Mouse (Mus musculus) left cerebral cortex, adult 18-20 months (tissue): ENCODE results near the gene Ddah1. TPM values are rescaled to one million over a fixed set of nuclear protein-coding genes. Genes with fewer than 3 reads are reported as not detected.

Experiments
- DNase-seq, 2 experiments: peaks; one replicate each; pipeline ENCODE4 v3.0.0; 2021 to 2022; ENCODE audit warnings: low spot score in 2 of 2, mixed read lengths in 1 of 2
- total RNA-seq, 2 experiments: library from RNA; stranded (reverse); gene quantifications; 2 replicates each; pipeline ENCODE4 v1.2.3; 2021

Gene Ddah1
- total RNA-seq, 2 experiments from 2014 or later: 54.7 to 57.8 TPM

- no peak for DNase-seq
Measured at GRCm38 (mm10) chr3:145939402-145939801, 180.9 kb downstream of the Ddah1 start.

GRCm38 (mm10) chr3:145939971-145940370, 181.5 kb downstream of the Ddah1 start:
- no peak for DNase-seq

GRCm38 (mm10) chr3:145941971-145942370, 183.5 kb downstream of the Ddah1 start:
- DNase-seq: peak; percentile 66 to 70

Other genes starting within 250 kb of the Ddah1 start
- 10 to 100 TPM; 15.6 to 16.6 TPM for gene Znhit6, start 182.5 kb upstream of the Ddah1 start, total RNA-seq
- gene Ccn1, start 108.7 kb upstream of the Ddah1 start, total RNA-seq: 1 to 10 TPM; 5.3 to 8.6 TPM
- gene Bcl10, start 164.1 kb downstream of the Ddah1 start, total RNA-seq: 10 to 100 TPM; 13.2 to 15.0 TPM
- 10 to 100 TPM; 38.6 to 38.9 TPM for gene 2410004B18Rik, start 179.3 kb downstream of the Ddah1 start, total RNA-seq
- gene Syde2, start 229.2 kb downstream of the Ddah1 start, total RNA-seq: 1 to 10 TPM; 2.6 TPM